Mouse (Mus musculus): ENCODE measurements around the gene Lgi4. TPM values are rescaled to one million over a fixed set of nuclear protein-coding genes. Genes with fewer than 3 reads are reported as not detected.

The Lgi4 gene
- polyA plus RNA-seq, 1 experiment from 2014 or later, result 0.78 TPM

DNA sequence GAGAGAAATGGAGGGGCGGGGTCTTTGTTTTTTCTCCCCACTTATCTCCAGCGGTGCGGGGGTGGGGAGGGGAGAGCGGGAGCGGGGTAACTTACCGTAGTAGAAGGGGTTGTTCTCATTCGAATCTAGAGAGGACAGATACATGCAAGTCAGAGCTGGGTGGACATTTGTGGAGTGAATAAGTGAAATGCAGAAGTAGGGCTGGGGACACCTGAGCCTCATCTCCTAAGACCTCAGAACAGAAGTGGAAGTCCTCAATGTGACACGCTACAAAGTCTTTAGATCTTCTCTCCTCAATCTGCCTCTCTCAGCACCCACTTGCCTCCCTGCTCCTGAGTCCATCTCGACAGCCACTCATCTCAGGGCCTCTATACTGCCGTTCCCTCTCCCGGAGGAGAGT is 23.9 kb upstream of the Lgi4 start:
- H3K27me3 ChIP-seq (ENCODE audit: control insufficient read depth, insufficient read depth, low read length), result no peaks in the 10 kb centered on the region
- H3K27ac ChIP-seq (ENCODE audit: low read length), result no peak overlapping the region
- no peak overlapping the region for H3K4me2 ChIP-seq (replicated peaks; ENCODE audit: low read depth, low read length)
- no peak overlapping the region for H3K4me3 ChIP-seq (ENCODE audit: low read depth, low read length)
- no peaks in the 10 kb centered on the region for H3K36me3 ChIP-seq (ENCODE audit: control insufficient read depth, insufficient read depth, low read length)
- 75% methylated on average over 10 of the region's 11 CpGs for WGBS
- ATAC-seq (ENCODE audit: insufficient number of reproducible peaks, insufficient read depth, low FRiP score, low read depth), result no peak
- H3K9ac ChIP-seq (replicated peaks; ENCODE audit: low read depth, low read length), result no peak overlapping the region
- no peaks in the 10 kb centered on the region for H3K4me1 ChIP-seq (ENCODE audit: control insufficient read depth, insufficient read depth, low read length)
- no peaks in the 10 kb centered on the region for H3K9me3 ChIP-seq (ENCODE audit: control insufficient read depth, low read depth, low read length)

DNA sequence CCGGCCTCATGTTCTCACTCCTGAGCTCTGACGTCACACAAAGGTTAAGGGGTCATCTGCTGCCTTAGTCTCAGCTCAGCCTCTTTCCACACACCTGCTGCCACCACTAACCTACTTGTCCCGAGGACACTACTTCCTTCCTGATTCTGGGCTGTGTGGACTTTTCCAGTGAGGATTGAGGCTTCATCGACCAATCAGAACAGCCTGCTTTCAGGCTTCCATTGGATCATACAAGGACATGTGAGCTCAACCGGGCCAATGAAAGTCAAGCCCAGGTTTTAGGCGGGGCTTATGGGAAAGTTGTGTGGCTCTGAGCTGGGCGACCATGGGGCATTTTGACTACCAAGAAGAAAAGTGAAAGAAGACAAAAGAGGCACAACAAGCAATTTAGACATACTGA is 22.2 kb upstream of the Lgi4 start:
- H3K27me3 ChIP-seq (ENCODE audit: control insufficient read depth, insufficient read depth, low read length), result 0 out of 2 replicates have a peak, but pooled peaks cover 4% of the 10 kb centered on the region
- no peaks in the 10 kb centered on the region for H3K9me3 ChIP-seq (ENCODE audit: control insufficient read depth, low read depth, low read length)
- H3K36me3 ChIP-seq (ENCODE audit: control insufficient read depth, insufficient read depth, low read length), result no peaks in the 10 kb centered on the region
- no peak overlapping the region for H3K4me2 ChIP-seq (replicated peaks; ENCODE audit: low read depth, low read length)
- no peak overlapping the region for H3K9ac ChIP-seq (replicated peaks; ENCODE audit: low read depth, low read length)
- ATAC-seq (ENCODE audit: insufficient number of reproducible peaks, insufficient read depth, low FRiP score, low read depth), result no peak
- H3K4me1 ChIP-seq (ENCODE audit: control insufficient read depth, insufficient read depth, low read length), result peaks cover 5% of the 10 kb centered on the region; the same call in 1 of the 2 replicates
- H3K4me3 ChIP-seq (ENCODE audit: low read depth, low read length), result no peak overlapping the region
- WGBS, result 82% methylated on average over 7 of the region's 7 CpGs
- no peak overlapping the region for H3K27ac ChIP-seq (ENCODE audit: low read length)

DNA sequence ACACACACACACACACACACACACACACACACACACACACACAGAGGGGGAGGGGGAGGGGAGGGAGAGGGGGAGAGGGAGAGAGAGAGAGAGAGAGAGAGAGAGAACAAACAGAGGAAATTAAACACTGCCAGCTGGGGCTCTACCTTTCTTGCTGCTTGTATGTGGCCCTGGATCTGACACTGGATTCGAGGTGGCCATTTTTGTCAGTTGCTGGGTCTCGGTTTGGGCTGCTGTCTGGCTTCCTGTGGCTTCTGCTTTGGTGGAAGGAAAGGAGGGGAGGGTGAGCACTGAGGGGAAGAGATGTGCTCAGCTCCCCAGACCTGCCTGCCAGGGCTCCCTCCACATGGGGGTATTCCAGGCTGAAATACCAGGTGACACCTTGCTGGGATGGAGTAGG is 21.5 kb upstream of the Lgi4 start:
- H3K9me3 ChIP-seq (ENCODE audit: control insufficient read depth, low read depth, low read length), result no peaks in the 10 kb centered on the region
- H3K9ac ChIP-seq (replicated peaks; ENCODE audit: low read depth, low read length), result no peak overlapping the region
- H3K4me1 ChIP-seq (ENCODE audit: control insufficient read depth, insufficient read depth, low read length), result peaks cover 7% of the 10 kb centered on the region; the same call in 1 of the 2 replicates
- no peak overlapping the region for H3K4me2 ChIP-seq (replicated peaks; ENCODE audit: low read depth, low read length)
- H3K27ac ChIP-seq (ENCODE audit: low read length), result no peak overlapping the region
- no peak overlapping the region for H3K4me3 ChIP-seq (ENCODE audit: low read depth, low read length)
- 0 out of 2 replicates have a peak, but pooled peaks cover 5% of the 10 kb centered on the region for H3K27me3 ChIP-seq (ENCODE audit: control insufficient read depth, insufficient read depth, low read length)
- no peaks in the 10 kb centered on the region for H3K36me3 ChIP-seq (ENCODE audit: control insufficient read depth, insufficient read depth, low read length)
- no peak for ATAC-seq (ENCODE audit: insufficient number of reproducible peaks, insufficient read depth, low FRiP score, low read depth)
- 72% methylated on average over 2 of the region's 2 CpGs for WGBS

DNA sequence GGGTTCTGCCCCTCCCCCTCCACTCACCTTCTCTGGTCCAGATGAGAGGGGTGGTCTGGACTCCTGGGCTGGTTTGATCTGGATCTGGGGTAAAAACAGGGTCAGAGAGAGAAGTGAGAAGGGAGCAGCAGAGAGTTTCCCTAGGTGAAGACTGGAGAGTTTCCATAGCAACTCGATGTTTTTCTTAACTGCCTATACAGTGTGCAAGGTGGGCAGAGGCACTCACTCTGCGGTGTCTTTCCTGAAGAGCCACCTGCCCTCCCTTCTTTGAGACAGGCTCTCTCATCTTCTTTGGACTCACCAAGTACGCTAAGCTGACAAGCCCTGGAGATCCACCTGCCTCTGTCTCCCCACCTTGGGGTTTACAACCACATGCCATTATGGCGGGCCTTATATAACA is 20.1 kb upstream of the Lgi4 start:
- H3K9ac ChIP-seq (replicated peaks; ENCODE audit: low read depth, low read length), result no peak overlapping the region
- no peaks in the 10 kb centered on the region for H3K9me3 ChIP-seq (ENCODE audit: control insufficient read depth, low read depth, low read length)
- peaks cover 7% of the 10 kb centered on the region; the same call in 1 of the 2 replicates for H3K4me1 ChIP-seq (ENCODE audit: control insufficient read depth, insufficient read depth, low read length)
- no peak overlapping the region for H3K4me3 ChIP-seq (ENCODE audit: low read depth, low read length)
- WGBS, result 82% methylated on average over 4 of the region's 4 CpGs
- no peak for ATAC-seq (ENCODE audit: insufficient number of reproducible peaks, insufficient read depth, low FRiP score, low read depth)
- no peak overlapping the region for H3K4me2 ChIP-seq (replicated peaks; ENCODE audit: low read depth, low read length)
- H3K27me3 ChIP-seq (ENCODE audit: control insufficient read depth, insufficient read depth, low read length), result 0 out of 2 replicates have a peak, but pooled peaks cover 12% of the 10 kb centered on the region
- no peaks in the 10 kb centered on the region for H3K36me3 ChIP-seq (ENCODE audit: control insufficient read depth, insufficient read depth, low read length)
- H3K27ac ChIP-seq (ENCODE audit: low read length), result no peak overlapping the region

DNA sequence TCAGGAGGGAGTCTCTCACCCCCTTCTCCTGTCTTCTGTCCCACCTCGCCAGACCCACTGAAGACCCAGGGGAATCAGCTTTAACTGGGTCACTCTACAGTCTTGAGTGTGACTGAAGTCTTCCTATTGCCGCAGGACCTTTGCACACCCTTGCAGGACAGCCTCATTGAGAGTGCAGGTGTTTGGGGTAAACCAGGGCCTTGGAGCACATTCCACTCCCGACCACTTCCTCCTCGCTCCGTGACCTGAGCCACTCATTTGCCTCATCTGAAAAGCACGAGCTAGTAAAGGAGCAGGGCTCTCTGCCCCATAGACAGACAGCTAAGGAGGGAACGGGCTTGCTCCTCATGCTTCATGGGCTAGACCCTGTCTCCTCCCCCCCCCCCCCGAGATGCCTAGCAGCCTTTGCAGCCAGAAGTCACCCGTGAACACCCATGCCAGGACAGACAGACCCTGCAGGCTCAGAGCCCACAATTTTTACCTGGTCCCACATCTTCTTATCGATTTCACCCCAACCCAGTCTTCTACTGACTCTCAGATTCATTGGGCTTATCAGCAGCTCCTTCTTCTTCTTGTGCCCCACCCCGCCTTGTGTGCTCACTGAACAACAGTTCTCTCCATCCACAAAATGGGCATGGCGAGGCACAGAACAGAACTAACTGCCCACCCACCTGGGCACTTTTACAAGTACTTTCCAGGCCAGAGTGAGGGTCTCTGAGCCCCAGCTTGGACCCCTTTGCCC is 18.7 kb upstream of the Lgi4 start:
- Histone ChIP-seq H3K9ac (replicated peaks; ENCODE audit: low read depth, low read length) (no peak overlapping the region), H3K27ac (ENCODE audit: low read length) (no peak overlapping the region), H3K4me3 (ENCODE audit: low read depth, low read length) (no peak overlapping the region), H3K9me3 (ENCODE audit: control insufficient read depth, low read depth, low read length) (no peaks in the 10 kb centered on the region), H3K36me3 (ENCODE audit: control insufficient read depth, insufficient read depth, low read length) (no peaks in the 10 kb centered on the region), H3K27me3 (ENCODE audit: control insufficient read depth, insufficient read depth, low read length) (0 out of 2 replicates have a peak, but pooled peaks cover 12% of the 10 kb centered on the region), H3K4me2 (replicated peaks; ENCODE audit: low read depth, low read length) (no peak overlapping the region), H3K4me1 (ENCODE audit: control insufficient read depth, insufficient read depth, low read length) (peaks cover 7% of the 10 kb centered on the region; the same call in 1 of the 2 replicates)
- 83% methylated on average over 11 of the region's 12 CpGs for WGBS
- no peak for ATAC-seq (ENCODE audit: insufficient number of reproducible peaks, insufficient read depth, low FRiP score, low read depth)

DNA sequence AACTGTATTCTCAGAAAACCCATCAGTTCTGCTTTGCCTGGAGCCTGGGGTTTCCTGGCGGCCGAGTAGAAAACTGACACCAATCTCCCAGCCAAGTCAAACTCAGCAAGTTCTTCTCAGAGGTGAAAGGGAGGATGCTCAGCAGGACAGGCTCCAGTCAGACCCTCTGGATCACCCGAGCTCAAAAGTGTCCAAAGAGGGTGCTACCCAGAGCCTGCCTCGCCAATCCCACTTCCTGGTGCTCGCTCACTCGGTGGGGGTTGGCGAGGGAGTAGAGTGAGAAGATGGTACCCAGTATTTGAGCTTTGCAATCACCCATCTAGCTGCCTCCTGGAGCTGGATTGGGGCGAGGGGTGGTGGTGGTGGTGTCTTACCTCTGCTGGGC is 18.1 kb upstream of the Lgi4 start:
- WGBS, result 55% methylated on average over 8 of the region's 8 CpGs
- ATAC-seq (ENCODE audit: insufficient number of reproducible peaks, insufficient read depth, low FRiP score, low read depth), result no peak
- no peak overlapping the region for H3K27ac ChIP-seq (ENCODE audit: low read length)
- H3K36me3 ChIP-seq (ENCODE audit: control insufficient read depth, insufficient read depth, low read length), result no peaks in the 10 kb centered on the region
- no peak overlapping the region for H3K4me3 ChIP-seq (ENCODE audit: low read depth, low read length)
- H3K4me2 ChIP-seq (replicated peaks; ENCODE audit: low read depth, low read length), result no peak overlapping the region
- no peak overlapping the region for H3K9ac ChIP-seq (replicated peaks; ENCODE audit: low read depth, low read length)
- H3K4me1 ChIP-seq (ENCODE audit: control insufficient read depth, insufficient read depth, low read length), result peaks cover 7% of the 10 kb centered on the region; the same call in 1 of the 2 replicates
- 0 out of 2 replicates have a peak, but pooled peaks cover 12% of the 10 kb centered on the region for H3K27me3 ChIP-seq (ENCODE audit: control insufficient read depth, insufficient read depth, low read length)
- no peaks in the 10 kb centered on the region for H3K9me3 ChIP-seq (ENCODE audit: control insufficient read depth, low read depth, low read length)

DNA sequence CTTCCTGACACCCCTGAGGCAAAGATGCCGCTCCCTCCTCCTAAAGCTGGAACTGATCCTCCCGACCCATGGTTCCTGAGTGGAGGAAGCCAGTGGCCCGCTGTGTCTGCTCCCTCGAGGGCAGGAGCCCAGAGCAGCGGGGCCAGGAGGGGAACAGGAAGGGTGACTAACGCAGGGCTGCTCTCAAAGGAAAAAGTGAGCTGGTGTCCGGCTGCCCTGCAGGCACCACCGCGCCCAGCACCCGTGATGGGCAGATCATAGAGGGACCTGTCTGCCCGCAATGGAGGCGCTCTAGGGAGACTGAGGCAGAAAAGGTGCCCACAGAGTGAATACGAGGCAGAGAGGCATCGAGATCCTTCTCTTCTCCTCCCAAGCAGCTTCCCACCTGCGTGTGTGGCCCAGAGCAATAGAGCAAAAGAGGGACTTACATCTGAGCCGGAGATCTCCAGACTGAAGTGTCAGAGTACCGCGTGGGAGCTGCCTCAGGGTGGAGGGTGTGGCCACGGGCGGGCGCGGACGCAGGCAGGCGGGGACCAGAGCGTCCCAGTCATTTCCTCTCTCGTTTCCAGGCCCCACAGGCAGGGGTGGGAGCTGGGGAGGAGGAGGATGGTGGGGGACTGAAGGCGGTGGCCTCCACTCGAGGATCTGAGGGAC is 17.4 kb upstream of the Lgi4 start:
- WGBS, result 6% methylated on average over 27 of the region's 28 CpGs
- H3K4me3 ChIP-seq (ENCODE audit: low read depth, low read length), result peak overlapping the region; percentile 15
- H3K4me2 ChIP-seq (replicated peaks; ENCODE audit: low read depth, low read length), result peak overlapping the region; percentile 44
- no peaks in the 10 kb centered on the region for H3K36me3 ChIP-seq (ENCODE audit: control insufficient read depth, insufficient read depth, low read length)
- no peak overlapping the region for H3K9ac ChIP-seq (replicated peaks; ENCODE audit: low read depth, low read length)
- H3K27ac ChIP-seq (ENCODE audit: low read length), result no peak overlapping the region
- H3K27me3 ChIP-seq (ENCODE audit: control insufficient read depth, insufficient read depth, low read length), result 0 out of 2 replicates have a peak, but pooled peaks cover 12% of the 10 kb centered on the region
- no peaks in the 10 kb centered on the region for H3K9me3 ChIP-seq (ENCODE audit: control insufficient read depth, low read depth, low read length)
- peaks cover 7% of the 10 kb centered on the region; the same call in 1 of the 2 replicates for H3K4me1 ChIP-seq (ENCODE audit: control insufficient read depth, insufficient read depth, low read length)
- ATAC-seq (ENCODE audit: insufficient number of reproducible peaks, insufficient read depth, low FRiP score, low read depth), result peak; percentile 43; the same call in 1 of the 2 replicates

DNA sequence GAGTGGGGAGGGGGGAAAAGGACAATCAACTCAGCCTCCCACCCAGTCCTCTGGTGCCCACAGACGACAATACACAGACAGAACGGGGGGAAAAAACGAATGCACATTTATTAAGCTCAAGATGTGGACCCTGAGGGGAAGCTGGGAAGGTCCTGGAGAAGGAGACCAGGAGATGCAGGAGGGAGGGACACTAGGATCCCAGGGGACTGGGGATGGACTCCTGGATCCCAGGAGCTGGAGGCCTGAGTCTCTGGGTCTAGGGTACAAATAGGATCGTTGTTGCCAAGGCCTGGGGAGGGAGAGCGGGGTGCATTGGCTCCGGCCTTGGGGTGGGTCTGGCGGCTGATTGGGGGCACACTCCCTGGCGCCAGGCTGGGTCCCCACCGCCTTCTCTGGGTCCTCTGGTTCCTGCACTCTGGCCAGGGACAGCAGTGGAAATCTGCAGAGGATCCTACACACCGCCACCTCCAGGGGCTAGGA is 16.7 kb upstream of the Lgi4 start, which contains the start of gene Fxyd5:
Gene Fxyd5, minus strand, starts transcription at position 51 of the 480 bp plus-strand sequence.
- Histone ChIP-seq H3K27me3 (ENCODE audit: control insufficient read depth, insufficient read depth, low read length) (0 out of 2 replicates have a peak, but pooled peaks cover 12% of the 10 kb centered on the region), H3K36me3 (ENCODE audit: control insufficient read depth, insufficient read depth, low read length) (no peaks in the 10 kb centered on the region), H3K27ac (ENCODE audit: low read length) (no peak within 1 kb of the TSS), H3K4me2 (replicated peaks; ENCODE audit: low read depth, low read length) (peak within 1 kb of the TSS; percentile 44), H3K4me1 (ENCODE audit: control insufficient read depth, insufficient read depth, low read length) (peaks cover 7% of the 10 kb centered on the region; the same call in 1 of the 2 replicates), H3K9me3 (ENCODE audit: control insufficient read depth, low read depth, low read length) (no peaks in the 10 kb centered on the region), H3K9ac (replicated peaks; ENCODE audit: low read depth, low read length) (no peak within 1 kb of the TSS), H3K4me3 (ENCODE audit: low read depth, low read length) (peak within 1 kb of the TSS; percentile 15)
- 37% methylated on average over 10 of the region's 10 CpGs for WGBS
- no peak for ATAC-seq (ENCODE audit: insufficient number of reproducible peaks, insufficient read depth, low FRiP score, low read depth)

All from stomach, embryonic 14.5 days (tissue).